Mouse (Mus musculus) brain, embryonic 14.5 days (tissue): Measurements from ENCODE around the gene Olfr67.

Experiments
- CTCF ChIP-seq: fragments of 200-500 bp; IDR thresholded peaks from 2 replicates; pipeline ENCODE4 v1.5.1; 2012; ENCODE audit warnings: inconsistent platforms, mild to moderate bottlenecking, moderate library complexity, borderline replicate concordance; ENCODE audit not compliant: insufficient read depth, insufficient read length; ENCODE audit errors: extremely low read depth
- POLR2A ChIP-seq: fragments of 200-500 bp; IDR thresholded peaks from 2 replicates; pipeline ENCODE4 v1.6.1; 2012; ENCODE audit warnings: mild to moderate bottlenecking, inconsistent platforms, borderline replicate concordance; ENCODE audit not compliant: poor library complexity, insufficient read depth, insufficient read length, severe bottlenecking; ENCODE audit errors: extremely low read depth

DNA sequence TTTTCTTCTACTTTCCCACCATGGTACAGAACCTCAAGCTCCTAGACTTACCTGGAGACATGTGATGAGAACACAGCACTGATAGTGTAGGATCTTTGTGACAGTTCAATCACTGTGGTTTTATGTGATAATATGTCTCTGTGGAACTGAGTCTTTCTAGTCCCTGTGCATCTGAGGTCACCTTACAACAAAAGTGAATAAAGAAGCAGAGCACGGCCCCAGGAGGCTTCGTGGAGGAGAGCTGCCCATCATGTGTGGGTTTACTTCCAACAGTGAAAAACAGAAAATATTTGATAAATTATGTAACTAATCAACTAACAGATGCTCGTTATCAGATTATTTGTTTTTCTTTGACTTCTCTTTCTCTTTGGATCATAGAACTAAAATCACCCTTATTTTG is 12.0 kb downstream of the Olfr67 start, which contains the start of gene Olfr68:
- no peak for TF ChIP-seq CTCF
- TF ChIP-seq POLR2A, result no peak
